Mouse (Mus musculus) erythroblast, embryonic 14.5 days (primary cell): ENCODE results near the gene Olfr17.
"Not testable (repeated sequence)": the region's sequence is repeated elsewhere in the genome, so short reads cannot be mapped to it uniquely, and the experiment has no call there.

Experiments used
- GATA1 ChIP-seq: IDR thresholded peaks from 2 replicates; pipeline ENCODE4 v1.6.1; 2012; ENCODE audit warnings: low read length, inconsistent platforms, mixed read lengths
- TAL1 ChIP-seq: IDR thresholded peaks from 3 replicates; pipeline ENCODE4 v1.6.1; 2012; ENCODE audit warnings: low read length, inconsistent platforms, mixed read lengths

DNA sequence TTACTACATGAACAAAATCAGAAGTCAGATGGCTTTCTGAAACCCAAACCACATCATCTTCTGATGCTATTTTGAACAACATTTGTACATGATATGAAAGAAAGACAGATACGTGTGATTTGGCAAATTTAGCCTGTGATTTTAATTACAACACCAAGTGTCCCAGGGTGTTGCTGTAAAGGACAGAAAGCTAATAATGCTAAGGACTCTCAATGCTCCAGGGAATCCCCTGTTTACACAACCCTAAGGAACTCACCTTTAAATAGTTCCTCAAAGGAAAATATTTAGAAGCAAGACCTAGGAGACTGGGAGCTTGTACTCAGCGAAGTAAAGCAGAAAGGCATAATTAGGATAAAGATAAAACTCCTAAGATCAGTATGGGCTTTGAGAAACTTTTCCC is 45.0 kb downstream of the Olfr17 start, which contains the start of gene Olfr716:
- TF ChIP-seq GATA1, TAL1: not testable (repeated sequence)
